Mouse (Mus musculus) thymus, postnatal 0 days (tissue): Measurements from ENCODE around the gene Cplx2. TPM values are rescaled to one million over a fixed set of nuclear protein-coding genes. Genes with fewer than 3 reads are reported as not detected.

Experiments
- DNase-seq: peaks from one replicate; pipeline ENCODE4 v3.0.0-alpha.2; 2015; ENCODE audit warnings: low spot score
- polyA plus RNA-seq: library from polyadenylated mRNA; unstranded; fragments of >200 nt; fragmentation: Nextera tagmentation; extraction: Ambion mirVana; gene quantifications from 2 replicates; pipeline ENCODE4 v1.2.1, GENCODE M21; 2015

The Cplx2 gene
- polyA plus RNA-seq, 1 experiment from 2014 or later, result 0.49 TPM

DNA sequence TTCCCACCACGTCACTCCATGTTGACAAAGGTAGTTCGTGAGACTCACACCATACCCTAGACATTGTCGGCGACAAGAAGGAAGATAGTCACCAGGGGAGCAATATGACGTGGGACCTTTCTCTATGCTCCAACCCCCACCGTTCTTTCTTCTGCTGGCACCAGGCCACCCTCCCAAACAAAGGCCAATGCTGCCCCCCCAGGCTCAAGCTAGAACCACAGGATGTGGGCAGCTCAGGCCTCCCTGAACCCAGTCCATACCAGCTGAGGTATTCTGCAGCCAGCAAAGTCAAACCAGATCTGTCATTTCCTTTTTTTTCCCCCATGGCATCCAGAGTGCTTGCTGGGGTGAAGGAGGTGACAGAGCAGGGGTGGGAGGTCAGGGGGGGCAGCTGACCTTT is 3.4 kb upstream of the Cplx2 start:
- no peak for DNase-seq

DNA sequence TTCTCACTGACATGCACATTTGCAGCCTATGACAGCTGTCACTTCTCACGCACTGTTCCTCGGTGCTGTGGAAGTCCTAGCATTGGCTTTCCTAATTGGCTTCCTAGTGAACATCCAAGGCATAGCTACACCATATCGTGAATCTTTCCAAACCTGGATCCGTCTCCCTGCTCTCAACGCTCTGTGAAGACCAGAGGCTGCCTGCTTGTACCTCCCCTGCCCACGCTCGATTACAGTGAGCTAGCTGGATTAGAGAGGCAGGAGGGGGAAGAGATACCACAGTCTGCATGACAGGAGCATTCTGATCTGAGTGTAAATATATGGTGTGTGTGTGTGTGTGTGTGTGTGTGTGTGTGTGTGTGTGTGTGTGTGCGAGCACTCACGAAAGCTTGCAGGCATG is 3.0 kb upstream of the Cplx2 start:
- DNase-seq, result no peak

DNA sequence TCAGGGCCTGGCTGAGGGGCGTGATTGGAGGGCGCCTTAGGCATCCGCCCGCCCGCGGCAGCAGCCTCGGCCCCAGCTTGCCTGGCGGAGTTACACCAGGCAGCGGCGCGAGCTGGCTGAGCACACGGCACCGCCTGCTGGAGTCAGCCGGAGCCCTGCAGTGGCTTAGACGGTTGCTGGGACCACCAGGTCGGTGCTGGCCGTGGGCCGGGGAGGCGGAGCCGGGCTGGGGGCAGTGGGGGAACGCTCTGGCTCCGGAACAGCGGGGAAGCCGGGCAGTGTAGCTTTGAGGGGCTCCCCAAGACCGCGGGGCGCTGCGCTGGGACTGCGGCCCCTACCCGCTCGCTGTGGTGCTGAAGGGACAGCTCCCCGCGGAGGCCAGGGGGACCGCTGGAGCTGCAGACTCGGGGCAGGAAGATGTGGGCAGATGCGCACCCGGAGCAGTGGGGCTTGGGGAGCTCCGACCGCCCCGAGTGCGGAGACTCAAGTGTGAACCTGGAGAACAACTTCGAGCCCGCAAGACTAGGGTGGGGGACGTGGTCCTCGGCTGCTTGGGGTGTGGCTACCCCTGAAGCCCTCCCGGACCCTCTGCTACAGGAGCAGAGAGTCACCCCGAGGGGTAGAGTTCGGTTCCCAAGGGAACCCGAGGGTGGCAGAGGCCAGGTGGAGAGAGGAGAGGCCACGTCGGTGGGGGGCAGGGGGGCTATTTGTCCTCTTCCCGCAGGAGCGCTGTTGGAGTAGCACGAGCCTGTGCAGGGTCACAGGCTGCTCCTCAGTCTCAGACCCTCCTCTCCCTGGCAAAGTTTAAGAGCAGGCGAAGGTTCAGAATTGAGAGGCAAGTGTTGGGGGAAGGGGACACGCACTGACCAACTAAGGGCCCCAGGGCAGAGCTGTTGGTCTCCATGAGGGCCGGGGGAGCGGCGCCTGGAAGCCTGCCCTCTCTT is 510 bp downstream of the Cplx2 start:
- DNase-seq, result peak; percentile 77

DNA sequence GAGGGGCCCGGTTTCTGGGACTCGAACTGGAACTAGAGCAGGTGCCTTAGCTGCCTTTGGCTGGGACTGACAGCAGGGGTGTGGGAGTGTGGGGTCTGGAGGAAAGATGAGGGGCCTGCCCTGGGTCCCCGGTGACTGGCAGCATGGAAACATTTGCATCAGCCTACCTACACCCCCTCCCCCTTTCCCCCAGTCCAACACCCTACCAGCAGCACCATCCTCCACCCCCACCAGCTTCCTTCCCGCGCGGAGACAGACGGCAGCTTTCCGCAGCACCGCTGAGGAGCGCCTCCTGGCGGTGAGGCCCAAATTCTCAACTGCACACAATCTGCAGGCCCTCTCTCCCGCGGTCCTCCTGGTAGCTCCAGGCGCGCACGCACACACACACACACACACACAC is 1.5 kb downstream of the Cplx2 start:
- peak; percentile 29 for DNase-seq

DNA sequence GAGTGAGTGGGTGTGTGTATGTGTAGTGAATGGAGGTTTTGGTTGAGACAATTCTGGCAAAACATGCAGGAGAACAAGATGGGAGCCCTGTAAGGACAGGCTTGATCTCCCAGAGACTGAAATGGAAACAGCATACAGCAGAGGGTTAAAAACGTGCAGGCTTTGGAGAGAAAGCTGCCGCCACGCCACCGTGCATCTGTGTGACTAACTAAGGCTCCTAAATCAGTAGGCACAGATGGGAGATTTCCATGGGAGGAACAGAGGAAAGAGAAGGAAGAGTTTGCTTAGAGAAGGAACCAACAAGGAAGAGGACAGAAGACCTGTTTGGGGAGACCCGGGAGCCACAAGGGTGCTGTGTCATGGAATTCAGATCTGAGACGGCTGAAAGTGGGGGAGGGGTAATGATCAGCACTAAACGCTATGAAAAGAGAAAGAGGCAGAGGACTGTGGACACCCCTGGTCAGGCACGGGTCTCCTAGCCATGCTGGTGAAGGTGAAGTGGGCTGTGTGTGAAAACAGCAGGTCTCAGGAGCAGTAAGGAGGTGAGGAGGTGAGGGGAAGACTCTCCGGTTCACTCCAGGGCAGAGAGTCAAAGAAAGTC is 3.1 kb downstream of the Cplx2 start:
- no peak for DNase-seq

DNA sequence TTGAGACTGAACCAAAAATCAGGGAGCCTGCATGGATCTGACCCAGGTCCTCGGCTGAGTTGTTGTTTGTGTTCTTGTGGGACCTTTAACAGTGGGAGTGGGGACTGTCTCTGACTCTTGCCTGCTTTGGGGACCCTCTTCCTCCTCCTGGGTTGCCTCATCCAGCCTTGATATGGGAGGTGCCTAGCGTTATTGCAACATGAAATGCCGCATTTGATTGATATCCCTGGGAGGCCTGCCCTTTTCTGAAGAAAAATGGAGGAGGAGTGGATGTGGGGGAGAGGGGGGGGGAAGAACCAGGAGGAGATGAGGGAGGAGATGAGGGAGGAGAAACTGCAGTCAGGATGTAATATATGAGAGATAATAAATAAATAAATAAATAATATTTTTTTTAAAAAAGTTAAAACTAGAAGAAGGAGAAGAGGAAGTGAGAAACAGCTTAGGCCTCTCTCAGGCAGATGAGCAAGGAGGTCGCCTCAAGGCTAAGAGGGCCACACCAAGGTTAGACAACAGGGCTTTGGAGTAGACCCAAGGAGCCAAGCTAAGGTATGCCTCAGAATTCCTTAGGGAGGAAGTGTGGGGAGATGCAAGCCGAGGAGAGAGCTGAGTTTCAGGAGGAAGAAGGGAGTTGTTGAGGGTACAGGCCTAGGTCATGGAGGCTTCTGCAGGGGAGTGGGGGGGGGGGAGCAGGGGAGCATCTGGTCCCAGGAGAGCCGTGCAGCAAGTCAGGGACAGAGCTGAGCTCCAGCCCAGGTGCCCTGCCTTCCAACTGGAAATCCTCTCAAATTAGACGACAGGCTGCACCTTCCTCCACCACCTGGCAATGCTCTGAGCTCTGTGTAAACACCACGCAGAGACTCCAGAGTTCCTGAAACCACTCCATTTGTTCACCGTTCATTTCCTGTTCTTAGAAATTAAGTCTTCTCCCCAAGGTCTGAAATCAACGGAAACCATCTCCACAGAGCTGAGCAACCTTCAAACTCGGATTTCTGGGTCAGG is 4.6 kb downstream of the Cplx2 start:
- DNase-seq, result no peak

DNA sequence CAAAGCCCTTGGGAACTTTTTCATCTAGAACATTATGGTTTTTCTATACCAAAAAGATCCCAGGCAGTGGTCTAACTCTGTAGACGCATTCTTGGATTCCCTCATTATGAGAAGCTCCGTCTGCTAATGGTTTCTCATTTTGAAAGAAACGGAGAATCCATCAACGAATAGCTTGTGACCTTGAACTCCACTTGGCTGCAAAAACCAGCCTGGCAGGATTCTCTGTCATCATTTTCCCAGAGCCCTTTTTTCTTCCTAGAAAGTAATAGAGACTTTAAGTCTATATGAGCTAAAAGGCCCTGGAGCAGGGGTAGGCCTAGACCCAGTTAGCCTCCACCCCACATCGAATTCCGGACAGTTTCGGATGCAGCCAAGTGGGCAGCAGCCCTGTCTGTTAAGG is 5.6 kb downstream of the Cplx2 start:
- no peak for DNase-seq

DNA sequence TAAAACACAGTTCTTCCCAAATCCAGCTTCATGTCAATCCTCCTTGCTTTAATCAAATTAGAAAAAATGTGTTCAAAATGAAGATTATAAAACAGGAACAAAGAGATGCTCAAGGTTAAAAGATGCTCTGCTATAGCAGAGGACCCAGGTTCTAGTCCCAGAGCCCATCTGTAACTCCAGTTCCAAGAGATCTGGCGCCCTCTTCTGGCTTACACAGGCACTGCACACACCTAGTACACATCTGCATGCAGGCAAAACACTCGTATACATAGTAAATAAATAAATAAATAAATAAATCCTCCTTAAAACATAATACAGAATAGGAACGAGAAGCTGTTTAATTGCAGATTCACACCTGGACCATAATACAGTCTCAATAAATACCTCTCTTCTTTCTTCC is 6.9 kb downstream of the Cplx2 start:
- DNase-seq, result no peak

DNA sequence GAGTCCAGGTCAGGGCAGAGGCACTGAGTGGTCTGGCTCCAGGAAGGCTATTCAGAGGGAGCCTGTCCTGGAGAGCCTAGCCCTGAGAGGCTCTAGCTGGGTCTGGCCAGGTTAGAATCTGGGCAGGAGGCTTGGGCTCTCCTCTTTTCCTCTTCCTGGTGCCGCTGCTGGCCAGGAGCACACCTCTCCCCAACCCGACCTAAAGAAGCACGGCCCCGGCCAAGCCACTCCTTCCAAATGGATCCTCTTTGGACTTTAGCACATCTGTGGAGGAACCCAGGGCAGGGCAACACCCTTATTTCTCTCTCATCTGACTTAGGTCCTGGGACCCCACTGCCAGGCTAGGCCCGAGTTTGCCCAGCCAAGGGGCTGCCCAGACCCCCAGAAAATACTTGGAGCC is 9.3 kb downstream of the Cplx2 start:
- DNase-seq, result no peak

DNA sequence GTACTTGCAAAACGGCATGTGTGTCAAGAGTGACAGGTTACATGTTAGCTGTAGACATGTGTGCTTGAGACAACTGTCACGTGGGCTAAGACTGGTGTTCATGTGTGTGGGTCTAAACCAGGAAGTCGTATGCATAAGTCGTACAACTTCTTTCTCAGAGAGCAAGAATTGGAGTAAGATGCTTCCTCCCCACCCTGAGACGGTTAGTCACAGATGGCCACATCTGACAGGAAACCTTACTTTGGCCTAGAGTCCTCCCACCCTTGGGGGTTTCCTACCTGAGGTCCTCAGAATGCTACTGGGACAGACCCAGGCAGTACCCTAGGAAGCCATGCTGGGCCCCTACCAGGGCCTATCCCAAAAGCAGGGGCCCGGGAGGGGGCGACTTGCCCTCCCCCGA is 10.2 kb downstream of the Cplx2 start:
- no peak for DNase-seq

DNA sequence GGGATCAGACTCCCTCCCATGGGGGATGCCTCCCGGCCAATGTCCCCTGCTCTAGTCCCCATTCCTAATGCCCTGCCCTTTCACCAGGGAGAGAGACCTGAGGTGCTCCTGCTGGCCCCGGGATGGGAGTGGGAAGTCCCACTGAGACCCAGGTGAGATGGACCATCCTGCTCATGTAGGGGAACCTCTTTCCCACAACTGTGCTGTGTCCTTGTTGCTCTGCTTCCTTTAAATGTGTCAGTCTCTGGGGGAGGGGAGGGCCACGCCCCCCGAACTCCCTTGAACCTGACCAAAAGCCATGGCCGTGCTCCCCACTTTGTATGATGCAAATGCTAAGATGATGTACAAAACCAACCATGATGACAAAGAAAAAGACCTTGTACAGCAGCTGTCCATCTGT is 12.4 kb downstream of the Cplx2 start:
- DNase-seq, result no peak

DNA sequence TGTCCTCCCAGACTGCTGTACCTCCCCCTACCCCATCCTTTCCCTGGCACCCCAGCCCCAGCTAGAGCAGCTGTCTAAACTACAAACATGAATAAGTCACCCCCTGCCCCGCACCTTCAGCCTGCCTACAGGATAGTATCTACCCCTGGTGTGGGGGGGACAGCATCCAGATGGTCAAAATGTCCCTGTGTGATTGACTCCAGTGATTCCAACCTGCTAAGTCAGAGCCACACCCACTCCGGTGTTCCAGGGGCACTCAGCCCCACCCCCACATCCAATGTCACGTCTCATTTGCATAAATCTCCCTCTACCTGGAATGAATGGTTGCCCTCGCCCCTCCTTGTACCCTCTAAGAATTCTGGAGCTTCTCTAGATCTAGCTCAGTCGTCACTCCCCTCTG is 13.4 kb downstream of the Cplx2 start:
- no peak for DNase-seq

DNA sequence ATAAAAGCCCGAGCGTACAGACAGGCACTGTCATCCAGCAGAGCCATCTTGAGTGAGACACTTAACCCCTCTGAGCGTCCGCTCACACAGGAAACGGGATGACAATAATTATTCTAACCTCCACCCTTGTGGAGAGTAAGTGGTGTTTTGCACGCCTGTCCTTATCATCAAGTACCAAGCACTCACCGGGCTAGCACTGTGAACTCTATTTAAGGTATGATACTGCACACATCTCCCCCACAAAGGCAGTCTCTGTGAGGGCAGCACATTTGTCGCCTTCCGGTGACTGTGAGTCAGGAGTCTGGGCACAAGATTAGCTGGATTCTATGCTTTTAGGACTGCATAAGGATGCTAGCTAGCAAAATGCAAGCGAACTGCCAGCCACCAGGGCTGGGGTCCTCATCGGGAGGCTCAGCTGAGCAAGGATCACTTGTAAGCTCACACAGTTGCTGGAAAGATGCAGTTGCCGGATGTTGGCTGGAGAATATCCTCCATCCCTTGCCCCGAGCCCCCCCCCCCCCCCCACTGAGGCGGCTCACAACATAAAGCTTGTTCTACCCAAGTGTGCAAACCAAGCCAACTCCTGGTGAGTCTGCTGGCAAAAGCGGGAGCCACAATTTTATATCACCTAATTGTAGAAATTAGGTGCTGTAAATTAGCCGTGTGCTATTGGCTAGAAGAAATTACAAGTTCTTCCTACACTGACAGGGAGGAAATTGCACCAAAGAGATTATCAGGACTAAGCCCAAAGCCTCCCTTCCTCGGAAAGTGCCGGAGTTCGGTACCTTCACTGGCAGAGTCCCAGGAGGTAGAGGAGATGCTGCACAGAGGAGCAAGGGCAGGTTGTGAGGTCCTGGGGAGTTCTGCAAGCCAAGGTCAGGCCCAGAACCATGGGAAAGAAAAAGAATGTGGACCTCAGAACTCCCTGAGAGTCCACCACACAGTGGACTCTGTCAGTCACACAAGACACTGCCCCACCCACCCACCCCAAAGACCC is 14.2 kb downstream of the Cplx2 start:
- DNase-seq, result no peak

DNA sequence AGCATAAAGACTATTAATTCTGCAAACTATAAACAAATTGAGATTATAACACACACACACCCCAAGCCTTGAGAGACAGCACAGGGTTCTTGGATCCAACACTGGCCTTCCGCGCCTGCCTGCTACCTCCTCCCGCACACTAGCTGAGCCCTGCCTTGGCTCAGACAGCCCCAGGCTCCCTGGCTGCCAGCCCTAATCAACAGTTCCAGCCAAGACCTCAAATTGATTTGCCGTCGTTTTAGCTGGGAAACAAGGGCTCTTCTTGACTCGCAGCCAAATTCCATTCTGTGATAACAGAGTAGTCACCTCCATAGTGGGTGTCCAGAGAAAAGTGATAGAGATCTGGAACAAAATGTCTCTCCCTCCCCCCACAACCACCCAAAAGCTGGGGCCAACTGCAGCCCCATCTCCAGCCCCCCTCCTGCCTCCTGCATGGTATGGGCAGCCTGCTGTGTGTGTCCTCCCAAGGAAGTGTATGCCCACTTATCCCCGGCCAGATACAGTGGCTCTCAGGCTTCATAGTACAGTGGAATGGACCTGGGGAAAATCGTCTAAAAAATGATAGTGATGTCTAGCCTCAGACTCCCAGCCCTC is 18.9 kb downstream of the Cplx2 start:
- no peak for DNase-seq

DNA sequence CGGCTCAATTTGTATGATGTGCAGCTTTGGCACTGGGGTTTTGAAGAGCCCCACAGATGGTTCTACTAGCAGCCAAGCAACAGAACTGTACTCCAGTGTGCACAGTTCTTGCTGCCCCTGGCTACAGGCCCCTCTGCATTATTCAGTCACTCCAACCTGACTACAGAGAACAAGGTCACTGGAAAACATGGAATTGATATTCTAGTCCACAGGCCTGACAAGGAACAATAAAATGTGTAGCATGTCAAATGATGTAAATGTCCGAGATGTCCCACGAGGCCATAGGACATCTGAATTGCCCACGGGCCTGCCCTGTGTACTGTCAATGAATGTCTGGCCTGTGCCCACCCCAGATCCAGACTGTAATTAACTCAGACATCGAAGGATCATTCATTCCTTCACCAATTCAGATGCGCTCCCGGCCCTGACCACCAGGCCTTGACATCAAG is 19.4 kb downstream of the Cplx2 start:
- DNase-seq, result no peak

DNA sequence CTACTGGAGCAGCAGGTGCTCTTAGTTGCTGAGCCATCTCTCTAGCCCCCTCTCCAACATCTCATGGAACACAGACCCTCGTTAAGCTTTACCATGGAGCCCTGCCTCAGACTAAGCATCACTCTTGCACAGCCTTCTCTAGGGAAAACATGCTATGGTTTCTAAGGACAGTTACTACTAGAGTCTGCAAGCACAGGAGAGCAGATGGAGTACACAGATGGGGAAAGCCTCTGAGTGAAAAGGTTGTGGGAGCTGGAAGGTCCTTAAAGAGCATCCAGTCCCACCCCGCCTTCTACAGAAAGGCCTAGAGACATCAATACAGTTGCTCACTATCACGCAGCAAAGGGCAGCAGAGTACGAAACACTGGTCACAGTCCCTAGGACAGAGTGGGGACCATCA is 20.2 kb downstream of the Cplx2 start:
- DNase-seq, result no peak

DNA sequence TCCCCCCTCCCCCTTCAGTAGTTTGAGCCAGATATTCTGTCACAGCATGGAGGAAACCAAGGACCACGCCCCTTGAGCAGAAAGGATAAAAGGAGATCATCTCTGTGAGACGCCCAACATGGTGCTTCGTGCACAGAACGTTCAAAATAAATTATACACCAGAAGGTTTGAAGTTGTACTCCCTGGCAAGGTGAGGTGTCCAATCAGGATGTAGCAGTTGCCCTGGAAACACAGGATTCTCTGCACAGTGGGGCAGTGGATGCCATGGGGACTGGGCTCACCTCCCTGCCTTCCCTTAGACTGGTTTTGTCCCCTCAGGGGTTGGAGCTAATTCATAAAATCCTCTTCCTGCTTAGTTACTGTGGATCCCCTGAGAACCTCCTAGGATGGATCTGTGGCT is 25.9 kb downstream of the Cplx2 start:
- DNase-seq, result no peak

DNA sequence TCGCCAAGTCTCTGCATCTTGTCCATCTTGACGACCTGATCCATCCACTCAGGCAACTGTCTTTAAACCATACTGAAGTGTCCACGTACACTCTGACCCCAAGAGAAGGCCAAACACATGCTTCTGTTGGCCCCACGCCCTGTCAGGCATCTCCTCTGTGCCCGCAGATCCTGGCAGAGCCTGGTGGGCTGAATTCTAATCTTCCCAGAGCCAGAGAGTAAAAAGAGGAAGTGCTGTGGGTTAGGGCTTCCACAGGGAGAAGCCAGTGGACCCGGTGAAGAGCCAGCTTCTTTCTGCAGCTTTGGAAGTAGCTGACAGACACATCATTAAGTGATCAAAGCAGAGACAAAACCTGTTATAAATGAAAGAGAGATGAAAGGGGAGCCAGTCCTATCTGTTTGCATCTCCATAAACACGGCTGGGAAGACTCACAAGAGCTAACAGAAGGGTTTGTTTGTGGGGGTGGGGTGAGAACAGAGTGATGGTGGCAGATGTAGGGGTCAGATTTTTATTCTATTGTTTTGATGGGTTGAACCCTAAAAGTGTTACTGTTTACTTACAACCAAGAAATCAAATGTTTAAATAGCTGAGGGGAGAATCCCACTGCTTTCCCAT is 29.5 kb downstream of the Cplx2 start:
- DNase-seq, result no peak

DNA sequence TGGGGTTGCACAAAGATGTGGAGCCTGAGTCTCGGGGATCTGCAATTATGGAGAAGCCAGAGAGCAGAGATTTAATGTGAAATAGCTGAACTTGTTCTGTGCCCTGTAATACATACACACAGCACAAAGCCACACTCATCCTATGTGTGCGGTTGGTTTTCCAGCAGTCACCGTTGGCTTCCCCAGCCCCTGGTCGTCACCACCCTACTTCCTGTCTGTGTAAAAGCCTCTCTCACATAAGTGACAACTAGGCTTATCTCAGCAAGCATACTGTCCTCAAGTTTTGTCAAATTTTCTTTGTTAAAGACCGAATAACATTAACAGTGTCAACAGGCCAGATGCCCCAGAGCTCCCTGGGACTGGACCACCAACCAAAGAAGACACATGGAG is 30.0 kb downstream of the Cplx2 start:
- DNase-seq, result no peak

DNA sequence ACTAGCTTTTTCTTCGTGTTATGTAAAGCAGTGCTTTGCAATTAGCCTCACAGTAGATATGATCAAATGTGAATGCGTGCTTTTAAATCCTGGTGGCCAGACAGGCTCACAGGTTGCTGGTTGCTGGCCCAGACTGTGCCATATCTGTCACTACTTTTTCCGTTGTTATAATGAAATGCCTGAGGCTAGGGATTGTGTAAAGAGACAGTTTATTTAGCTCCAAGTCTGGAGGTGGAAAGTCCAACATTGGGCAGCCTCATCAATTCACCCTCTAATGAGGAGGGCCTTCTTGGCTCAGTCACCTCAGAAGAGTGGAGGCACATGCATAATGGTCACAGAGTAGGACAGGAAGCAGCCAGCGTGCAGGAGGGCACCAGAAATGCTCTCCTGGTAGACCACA is 31.2 kb downstream of the Cplx2 start:
- no peak for DNase-seq
